Mouse (Mus musculus): ENCODE data around the gene Hist1h3e.
"Not testable (repeated sequence)": the region's sequence is repeated elsewhere in the genome, so short reads cannot be mapped to it uniquely, and the experiment has no call there.

Gene Hist1h3e

DNA sequence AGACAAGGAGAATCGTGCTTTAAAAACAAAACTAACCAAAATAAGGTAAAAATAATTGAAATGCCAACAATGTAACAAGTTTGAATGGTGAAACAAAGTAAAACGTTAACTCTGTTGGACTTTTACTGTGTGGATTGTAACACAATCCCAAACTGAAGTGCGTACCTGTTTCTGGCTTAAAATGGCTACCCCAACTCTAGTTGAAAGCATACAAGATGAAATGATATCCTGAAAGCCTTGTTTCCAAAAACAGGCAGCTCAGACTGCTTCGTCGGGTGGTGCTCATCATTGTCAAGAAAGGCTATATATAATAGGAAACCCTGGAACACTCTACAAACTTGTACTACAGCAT lies 662 bp downstream of the Hist1h3e start:
- not testable (repeated sequence) for DNase-seq

DNA sequence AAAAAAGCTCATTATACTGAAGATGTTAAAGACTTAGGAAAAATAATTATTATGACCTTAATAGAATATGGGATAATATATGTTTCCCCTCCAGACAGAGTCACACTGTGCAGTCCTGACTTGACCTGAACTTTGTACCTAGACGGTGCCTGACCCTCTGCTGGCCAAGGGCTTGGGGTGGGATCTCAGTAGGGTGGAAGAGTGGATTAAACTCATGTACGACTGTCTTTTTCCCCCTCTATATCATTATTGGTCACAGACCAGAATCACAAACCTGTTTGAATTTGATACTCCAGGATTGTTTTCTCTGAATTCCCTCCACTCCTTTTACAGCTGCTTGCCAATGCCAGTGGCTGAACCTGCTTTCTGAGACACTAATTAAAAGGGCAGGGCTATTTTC lies 1.5 kb downstream of the Hist1h3e start:
- DNase-seq, result not testable (repeated sequence)

DNA sequence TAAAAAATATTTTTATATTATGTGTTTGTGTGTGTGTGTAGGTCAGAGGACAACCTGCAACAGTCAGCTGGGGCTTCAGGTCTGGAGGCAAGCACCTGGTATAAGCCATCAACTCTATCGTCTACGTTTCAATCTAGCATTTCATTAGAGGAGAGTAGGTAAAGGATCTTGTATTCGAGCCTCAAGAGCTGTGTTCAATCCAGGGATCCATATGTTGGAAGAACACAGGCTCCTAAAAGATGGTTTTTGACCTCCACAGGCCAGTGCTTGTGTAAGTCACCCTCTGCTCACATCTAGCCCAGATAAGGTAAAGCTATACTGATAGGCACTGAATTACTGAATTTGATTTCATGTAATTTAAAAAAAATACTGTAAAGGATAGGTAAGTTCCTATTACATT lies 5.3 kb downstream of the Hist1h3e start:
- DNase-seq, result no peak

DNA sequence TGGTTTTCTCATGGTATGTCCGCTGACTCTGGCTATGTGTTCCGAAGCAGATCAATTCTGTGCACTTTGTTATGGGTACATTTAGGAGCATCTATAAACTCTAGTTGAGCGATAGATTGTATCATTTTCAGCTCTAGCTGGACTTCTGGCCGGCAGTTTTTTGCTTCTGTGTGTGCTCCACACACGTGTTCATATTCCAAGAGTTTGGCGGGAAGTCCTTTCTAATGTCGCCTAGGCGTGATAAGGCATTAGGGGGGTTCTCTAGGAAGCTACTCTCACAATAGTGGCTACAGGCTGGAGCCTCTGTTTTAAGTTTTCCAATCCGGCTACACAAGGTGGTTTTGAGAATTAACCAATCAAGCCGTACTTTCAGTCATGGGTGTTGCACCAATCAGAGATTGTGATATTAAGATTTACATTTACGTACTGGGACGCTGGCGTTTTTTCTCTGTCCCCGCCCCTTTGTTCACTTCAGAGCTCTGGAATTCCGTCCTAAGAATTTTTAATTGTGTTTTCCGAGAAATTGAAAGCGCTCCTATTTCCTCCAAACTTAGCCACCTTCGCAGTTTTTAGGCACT lies 6.2 kb downstream of the Hist1h3e start:
- peak; percentile 62 to 79 for DNase-seq

DNA sequence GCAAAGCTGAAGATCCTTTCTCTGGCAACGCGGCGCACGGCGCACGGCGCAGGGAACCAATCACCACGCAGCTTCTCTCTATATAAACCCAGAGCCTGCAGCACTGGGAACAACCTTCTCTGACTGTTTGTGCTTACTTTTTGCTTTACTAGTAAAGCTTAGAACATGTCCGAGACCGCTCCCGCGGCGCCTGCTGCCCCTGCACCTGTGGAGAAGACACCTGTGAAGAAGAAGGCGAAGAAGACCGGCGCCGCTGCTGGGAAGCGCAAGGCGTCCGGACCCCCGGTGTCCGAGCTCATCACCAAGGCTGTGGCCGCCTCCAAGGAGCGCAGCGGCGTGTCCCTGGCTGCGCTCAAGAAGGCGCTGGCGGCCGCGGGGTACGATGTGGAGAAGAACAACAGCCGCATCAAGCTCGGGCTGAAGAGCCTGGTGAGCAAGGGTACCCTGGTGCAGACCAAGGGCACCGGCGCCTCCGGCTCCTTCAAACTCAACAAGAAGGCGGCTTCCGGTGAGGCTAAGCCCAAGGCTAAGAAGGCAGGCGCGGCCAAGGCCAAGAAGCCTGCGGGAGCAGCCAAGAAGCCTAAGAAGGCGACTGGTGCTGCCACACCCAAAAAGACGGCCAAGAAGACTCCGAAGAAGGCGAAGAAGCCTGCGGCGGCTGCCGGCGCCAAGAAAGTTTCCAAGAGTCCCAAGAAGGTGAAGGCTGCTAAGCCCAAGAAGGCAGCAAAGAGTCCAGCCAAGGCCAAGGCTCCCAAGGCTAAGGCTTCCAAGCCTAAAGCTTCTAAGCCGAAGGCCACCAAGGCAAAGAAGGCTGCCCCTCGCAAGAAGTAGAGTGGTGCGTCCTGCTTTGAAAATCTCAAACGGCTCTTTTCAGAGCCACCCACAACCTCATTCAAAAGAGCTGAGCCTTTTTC lies 7.0 kb downstream of the Hist1h3e start:
- peak; percentile 61 to 63 for DNase-seq

DNA sequence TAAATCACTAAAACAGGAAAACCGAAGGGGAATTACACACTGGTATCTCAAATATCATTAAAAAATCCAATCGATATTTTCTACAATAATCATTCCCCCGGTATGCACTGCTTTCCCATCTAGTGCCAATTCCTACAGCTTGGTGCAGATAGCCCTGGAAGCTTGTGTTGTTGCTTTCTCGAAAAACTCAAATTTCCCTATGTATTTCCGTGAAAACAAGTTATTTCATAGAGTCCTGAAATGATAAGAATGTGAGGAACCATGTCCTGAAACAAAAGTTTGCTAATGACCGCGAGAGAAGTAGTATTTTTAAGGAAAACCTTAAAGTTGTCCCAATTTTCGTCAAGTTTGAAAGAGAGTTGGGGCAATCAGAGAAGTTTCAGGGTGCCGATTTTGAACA lies 7.8 kb downstream of the Hist1h3e start:
- no peak for DNase-seq

DNA sequence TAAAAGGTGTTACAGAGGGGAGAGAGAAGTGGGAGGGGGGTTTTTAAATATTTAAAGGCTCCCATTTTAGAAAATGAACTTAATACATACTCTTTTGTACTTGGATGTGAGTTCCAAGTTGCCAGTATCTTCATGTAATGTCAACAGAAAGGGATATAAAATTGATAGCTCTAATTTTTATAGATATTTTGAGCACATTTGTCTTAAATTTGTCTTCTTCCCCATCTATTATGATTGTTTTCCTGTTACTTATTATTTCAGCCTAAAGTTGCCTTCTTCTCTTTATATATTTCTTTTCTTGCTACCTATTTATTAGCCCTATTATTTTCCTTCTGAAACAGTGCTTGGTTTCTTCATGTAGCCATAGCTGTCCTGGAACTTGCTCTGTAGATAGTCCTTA lies 9.2 kb downstream of the Hist1h3e start, which contains the start of gene Hist1h1d:
Gene Hist1h1d (plus strand): TSS at position 301 of the 400 bp plus-strand sequence.
- no peak for DNase-seq

DNA sequence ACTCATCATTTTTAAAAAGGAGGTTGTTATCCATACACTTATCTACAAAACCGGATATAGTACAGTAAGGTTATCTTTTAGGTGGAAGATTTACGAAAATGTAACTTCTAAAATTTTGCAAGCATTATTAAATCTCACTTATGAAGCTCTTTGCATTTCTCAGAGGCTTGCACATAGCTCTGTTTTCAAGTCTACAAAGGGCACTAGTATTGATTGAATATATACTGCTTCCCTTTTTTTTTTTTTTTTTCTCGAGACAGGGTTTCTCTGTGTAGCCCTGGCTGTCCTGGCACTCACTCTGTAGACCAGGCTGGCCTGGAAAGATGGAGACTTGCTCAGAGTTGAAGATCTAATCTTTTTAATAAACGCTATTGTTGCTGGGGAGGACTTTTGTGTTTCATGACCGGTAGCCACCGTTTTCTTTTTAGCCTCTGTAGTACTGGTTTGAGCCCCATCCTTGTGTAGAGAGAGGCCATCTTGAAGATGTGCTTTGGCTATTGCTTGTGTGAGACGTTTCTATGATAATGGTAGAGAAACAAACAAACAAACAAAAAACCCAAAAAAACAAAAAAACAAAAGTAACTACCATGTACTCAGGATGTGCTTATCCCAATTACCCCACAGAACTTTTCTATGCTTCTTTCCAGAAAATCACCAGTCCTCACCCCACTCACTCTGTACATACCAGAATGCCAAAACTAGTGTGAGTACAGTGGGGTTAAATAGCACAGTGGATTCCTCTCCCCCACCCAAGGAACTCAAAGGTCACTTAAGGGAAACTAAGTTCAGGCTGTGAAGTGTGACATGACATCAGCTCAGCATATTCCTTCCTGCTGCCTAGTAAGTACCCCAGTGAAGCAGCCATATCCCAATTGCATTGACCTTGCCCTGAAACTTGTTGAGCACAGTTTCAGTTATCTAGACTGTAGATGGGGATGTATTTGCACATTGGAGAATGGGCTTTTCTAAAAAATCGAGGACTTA lies 9.9 kb downstream of the Hist1h3e start:
- no peak for DNase-seq

DNA sequence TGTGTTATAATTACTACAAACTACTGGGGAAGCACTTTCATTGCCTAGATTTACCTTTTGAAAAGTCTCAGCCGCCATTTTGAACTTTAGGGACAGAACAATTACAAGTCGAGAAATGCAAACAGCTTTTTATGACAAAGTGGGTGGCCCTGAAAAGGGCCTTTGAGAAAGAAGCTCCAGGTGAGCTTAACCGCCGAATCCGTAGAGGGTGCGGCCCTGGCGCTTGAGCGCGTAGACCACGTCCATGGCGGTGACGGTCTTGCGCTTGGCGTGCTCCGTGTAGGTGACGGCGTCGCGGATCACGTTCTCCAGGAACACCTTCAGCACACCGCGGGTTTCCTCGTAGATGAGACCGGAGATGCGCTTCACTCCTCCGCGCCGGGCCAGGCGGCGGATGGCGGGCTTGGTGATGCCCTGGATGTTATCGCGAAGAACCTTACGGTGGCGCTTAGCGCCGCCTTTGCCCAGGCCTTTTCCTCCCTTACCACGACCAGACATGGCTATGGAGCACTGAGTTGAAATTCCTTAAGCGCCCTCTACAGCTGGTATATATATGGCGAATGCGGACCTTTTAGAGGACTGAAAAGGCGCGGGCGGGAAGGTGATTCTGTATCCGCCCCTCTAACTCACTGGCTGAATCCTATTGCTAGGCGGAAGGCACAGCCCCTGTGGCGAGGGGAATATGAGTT lies 10.9 kb downstream of the Hist1h3e start, which contains the start of gene Hist1h4f:
Gene Hist1h4f (minus strand): TSS at position 503 of the 689 bp plus-strand sequence.
- peak; percentile 87 to 92 for DNase-seq

DNA sequence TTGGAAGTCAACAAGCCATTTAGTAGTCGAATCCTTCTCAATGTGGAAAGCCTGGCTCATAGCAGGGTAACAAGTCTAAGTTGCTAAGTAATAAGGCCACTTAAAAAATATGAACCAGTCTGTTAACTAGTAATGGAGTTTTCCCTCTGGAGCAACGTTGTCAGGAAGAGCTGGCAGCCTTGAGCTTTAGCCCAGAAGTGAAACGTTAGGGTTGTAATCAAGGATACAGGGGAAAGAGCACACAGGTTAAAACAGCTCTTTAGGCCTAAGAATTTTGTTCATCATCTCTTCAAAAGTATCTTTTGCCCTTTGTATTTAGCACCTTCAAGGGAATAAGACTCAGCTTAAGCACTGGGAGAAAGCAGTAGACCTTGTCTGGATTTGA lies 11.4 kb downstream of the Hist1h3e start:
- no peak for DNase-seq

DNA sequence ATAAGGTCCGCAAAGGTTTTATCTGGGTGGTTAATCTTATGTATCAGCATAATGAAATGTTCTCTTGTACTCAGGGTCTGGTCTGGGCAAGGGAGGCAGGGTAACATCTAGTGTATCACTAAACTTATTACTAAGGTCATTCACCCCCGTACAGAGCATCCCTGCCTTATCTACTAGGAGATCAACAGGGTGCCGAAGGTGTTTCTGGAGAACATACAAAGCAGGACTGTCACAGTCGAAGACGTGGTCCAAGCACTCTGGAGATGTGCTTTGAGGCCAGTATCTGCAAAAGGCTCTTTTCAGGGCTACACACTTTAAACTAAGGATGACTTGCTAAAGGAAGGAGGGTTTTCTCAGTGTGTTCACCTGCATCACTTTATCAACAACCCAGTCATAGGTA lies 15.5 kb downstream of the Hist1h3e start:
- DNase-seq, result no peak

DNA sequence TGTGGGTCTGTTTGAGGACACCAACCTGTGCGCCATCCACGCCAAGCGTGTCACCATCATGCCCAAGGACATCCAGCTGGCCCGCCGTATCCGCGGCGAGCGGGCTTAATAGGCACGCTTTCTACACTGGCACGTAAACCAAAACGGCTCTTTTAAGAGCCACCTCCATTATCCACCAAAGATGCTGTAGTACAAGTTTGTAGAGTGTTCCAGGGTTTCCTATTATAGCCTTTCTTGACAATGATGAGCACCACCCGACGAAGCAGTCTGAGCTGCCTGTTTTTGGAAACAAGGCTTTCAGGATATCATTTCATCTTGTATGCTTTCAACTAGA lies 17.4 kb downstream of the Hist1h3e start:
- DNase-seq, result peak in 1 of 2 experiments; percentile 21

DNA sequence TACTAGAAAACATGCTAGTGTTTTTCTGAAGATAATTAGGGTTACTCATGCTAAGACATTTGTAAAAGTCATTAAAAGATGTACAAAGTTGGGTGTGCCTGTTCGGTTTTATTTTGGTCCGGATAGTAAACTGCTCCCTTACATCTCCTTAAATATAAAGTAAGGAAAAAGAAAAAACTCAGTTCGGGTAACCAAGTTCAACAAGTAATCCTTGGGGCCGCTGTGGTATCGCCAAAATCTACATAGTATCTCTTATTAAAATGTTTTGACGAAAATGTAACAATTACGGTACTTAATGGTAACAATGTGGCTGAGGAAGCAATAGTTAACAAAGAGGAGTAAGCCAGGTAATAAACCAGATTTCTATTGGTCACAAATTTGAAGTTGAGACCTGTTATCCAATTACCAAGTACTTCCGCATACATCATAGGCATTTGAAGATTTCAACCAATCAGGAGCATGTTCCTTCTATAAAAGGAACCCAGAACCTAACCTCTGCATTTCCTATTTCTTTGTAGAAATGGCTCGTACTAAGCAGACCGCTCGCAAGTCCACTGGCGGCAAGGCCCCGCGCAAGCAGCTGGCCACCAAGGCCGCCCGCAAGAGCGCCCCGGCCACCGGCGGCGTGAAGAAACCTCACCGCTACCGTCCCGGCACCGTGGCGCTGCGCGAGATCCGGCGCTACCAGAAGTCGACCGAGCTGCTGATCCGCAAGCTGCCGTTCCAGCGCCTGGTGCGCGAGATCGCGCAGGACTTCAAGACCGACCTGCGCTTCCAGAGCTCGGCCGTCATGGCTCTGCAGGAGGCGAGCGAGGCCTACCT lies 18.0 kb downstream of the Hist1h3e start, which contains the start of gene Hist1h3f:
Gene Hist1h3f (plus strand): TSS at position 88 of the 822 bp plus-strand sequence.
- peak; percentile 59 to 83 for DNase-seq

DNA sequence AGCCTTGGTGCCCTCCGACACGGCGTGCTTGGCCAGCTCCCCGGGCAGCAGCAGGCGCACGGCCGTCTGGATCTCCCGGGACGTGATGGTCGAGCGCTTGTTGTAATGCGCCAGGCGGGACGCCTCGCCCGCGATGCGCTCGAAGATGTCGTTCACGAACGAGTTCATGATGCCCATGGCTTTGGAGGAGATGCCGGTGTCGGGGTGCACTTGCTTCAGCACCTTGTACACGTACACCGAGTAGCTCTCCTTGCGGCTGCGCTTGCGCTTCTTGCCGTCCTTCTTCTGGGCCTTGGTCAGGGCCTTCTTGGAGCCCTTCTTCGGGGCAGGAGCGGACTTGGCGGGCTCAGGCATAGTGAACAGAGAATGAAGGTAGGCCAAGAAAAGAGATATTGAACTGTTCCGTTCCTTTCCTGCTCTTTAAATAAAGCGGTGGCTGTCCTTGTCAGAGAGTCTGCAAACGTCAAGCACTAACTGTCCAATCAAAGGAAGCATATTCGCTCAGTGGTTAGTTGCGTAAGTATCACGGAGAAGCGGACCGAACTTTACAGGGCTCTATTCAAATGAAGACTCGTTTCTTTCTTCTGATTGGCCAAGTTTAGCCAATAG lies 19.1 kb downstream of the Hist1h3e start, which contains the start of gene Hist1h2bh:
Gene Hist1h2bh (minus strand): TSS at position 394 of the 609 bp plus-strand sequence.
- peak; percentile 16 to 59 for DNase-seq

DNA sequence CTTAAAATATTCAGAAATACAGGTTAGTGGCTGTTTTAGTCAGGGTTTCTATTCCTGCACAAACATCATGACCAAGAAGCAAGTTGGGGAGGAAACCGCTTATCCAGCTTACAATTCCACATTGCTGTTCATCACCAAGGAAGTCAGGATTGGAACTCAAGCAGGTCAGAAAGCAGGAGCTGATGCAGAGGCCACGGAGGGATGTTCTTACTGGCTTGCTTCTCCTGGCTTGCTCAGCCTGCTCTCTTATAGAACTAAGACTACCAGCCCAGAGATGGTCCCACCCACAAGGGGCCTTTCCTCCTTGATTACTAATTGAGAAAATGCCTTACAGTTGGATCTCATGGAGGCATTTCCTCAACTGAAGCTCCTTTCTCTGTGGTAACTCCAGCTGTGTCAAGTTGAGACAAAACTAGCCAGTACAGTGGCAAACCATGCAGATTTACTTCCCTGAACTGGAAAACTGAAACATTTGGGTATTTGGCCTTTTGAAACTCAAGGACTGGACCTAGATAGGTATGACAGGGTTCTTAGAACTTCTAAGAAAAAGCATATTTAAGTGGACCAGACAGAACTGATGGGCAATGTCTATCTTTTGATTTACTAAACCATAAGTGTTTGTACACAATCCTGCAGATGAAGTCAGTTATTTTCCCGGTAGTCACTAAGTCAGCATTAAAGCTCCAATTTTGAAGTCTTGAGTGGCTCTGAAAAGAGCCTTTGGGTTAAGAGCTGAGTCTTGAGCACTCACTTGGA lies 19.8 kb downstream of the Hist1h3e start:
- not testable (repeated sequence) for DNase-seq

DNA sequence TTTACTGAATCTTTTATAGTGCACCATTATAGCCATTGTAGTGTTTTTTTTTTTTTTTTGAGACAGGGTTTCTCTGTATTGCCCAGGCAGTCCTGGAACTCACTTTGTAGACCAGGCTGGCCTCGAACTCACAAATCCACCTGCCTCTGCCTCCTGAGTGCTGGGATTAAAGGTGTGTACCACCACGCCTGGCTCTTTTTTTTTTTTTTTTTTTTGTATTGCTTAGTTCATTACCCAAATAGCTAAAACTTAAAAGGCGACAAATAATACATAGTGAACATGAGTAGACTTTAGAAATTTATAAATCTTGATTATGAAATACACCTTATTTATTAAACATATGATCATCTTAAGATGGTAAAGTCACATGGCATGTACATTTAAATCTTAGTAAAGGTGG lies 20.7 kb downstream of the Hist1h3e start:
- DNase-seq, result no peak

DNA sequence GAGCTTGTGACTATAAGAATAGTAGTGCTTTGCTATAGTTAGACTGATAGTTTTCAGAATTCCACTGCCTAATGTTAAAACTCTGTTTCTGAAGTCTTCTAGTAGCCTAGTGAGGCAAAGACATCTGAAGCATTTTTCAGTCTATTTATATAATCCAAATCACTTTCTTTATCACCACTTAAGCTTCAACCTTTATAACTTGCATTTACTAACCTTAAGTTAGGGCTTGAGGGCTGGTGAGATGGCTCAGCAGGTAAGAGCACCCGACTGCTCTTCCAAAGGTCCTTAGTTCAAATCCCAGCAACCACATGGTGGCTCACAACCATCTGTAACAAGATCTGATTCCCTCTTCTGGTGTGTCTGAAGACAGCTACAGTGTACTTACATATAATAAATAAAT lies 22.3 kb downstream of the Hist1h3e start:
- not testable (repeated sequence) for DNase-seq

DNA sequence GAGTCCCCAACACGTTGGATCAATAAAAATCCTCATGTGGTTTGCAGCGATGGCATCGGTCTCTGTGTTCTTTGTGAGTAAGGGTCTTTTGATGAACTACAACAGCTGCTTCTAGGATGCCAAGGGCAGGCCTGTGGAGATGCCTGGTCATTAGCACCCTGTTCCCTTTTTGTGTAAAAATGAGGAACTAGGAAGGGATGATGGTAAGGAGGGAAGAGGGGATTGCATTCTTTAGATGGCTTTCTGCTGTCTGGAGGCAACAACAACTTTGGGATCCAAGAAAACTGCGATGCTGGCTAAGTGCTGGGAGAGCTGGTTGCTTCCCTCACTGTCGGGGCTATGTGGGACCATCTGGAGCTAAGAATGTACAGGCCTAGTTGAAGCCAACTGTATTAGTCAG lies 23.9 kb downstream of the Hist1h3e start:
- no peak for DNase-seq

DNA sequence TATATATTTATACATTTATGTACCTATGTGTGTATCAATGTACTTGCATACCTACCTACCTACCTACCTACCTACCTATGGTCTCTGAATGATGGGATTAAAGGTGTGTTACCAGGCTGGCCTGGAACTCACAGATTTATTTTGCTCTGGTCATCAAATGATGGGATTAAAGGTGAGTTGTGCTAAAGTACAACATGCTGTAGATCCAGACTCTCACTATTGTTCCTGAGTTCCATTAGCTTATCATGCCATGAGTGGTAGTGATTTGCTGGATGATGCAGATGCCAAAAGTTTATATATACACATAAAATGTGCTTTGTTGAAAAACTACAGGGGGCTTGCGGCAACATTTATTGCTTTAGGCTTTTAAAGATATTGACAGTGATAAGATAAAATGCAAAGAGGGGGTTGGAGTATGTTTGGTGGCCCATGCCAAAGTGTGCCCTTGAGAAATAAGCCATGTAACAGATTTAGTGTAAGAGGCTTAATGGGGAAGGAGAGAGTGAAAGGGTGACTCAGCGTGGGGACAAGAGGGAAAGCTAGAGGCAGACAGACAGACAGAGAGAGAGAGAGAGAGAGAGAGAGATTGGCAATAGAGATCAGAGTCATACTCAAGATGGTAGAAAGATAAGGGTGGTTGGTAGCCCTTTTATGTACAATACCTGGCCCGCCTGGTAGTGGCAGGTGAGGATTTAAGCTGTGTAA lies 25.0 kb downstream of the Hist1h3e start:
- DNase-seq, result no peak
